Mouse (Mus musculus): Measurements from ENCODE around the gene Usp6nl.

- TF ChIP-seq CTCF (IDR thresholded peaks at IDR 0.05; ENCODE audit: low read depth) (no peak), EP300 (IDR thresholded peaks at IDR 0.05; ENCODE audit: low read depth) (no peak)
Observed at GRCm38 (mm10) chr2:6479620-6480019, 157.2 kb downstream of the Usp6nl start.

Data from heart, postnatal 0 days (tissue).